Mouse (Mus musculus) olfactory bulb, adult 2 months (tissue): ENCODE results near the gene Gm47841. TPM values are rescaled to one million over a fixed set of nuclear protein-coding genes. Genes with fewer than 3 reads are reported as not detected.

Source experiments
- H3K27ac ChIP-seq: fragments of 200-500 bp; 2 replicates; pipeline ENCODE4 v1.5.1; 2012; ENCODE audit warnings: low read depth, low read length; ENCODE audit not compliant: insufficient read depth
- H3K4me1 ChIP-seq: fragments of 200-500 bp; 2 replicates; pipeline ENCODE4 v1.6.1; 2012; ENCODE audit warnings: low read length; ENCODE audit not compliant: control insufficient read depth, insufficient read depth
- H3K4me3 ChIP-seq: fragments of 200-500 bp; 2 replicates; pipeline ENCODE4 v1.5.1; 2012; ENCODE audit warnings: mild to moderate bottlenecking, low read depth, low read length, moderate library complexity; ENCODE audit not compliant: insufficient read depth
- CTCF ChIP-seq: fragments of 200-500 bp; IDR thresholded peaks from 2 replicates; pipeline ENCODE4 v1.5.1; 2012; ENCODE audit warnings: low read depth, mild to moderate bottlenecking, low read length, moderate library complexity; ENCODE audit not compliant: insufficient read depth
- POLR2A ChIP-seq: fragments of 200-500 bp; IDR thresholded peaks from 2 replicates; pipeline ENCODE4 v1.6.1; 2012; ENCODE audit warnings: mild to moderate bottlenecking, low read depth, low read length, moderate library complexity; ENCODE audit not compliant: insufficient read depth
- WGBS: fragments of 180-500 bp; shearing (Covaris S2); methylation state at CpG from one replicate; pipeline ENCODE4 v1.1.7; 2018; 5-methylcytosine and 5-hydroxymethylcytosine counted together
- polyA plus RNA-seq: library from polyadenylated mRNA; stranded (reverse); fragments of >200 nt; gene quantifications from 2 replicates; pipeline ENCODE4 v1.2.4, GENCODE M21; 2012; ENCODE audit warnings: low replicate concordance; ENCODE audit not compliant: missing spikeins, insufficient read depth, insufficient read length

The Gm47841 gene
- polyA plus RNA-seq, 1 experiment, result not detected

DNA sequence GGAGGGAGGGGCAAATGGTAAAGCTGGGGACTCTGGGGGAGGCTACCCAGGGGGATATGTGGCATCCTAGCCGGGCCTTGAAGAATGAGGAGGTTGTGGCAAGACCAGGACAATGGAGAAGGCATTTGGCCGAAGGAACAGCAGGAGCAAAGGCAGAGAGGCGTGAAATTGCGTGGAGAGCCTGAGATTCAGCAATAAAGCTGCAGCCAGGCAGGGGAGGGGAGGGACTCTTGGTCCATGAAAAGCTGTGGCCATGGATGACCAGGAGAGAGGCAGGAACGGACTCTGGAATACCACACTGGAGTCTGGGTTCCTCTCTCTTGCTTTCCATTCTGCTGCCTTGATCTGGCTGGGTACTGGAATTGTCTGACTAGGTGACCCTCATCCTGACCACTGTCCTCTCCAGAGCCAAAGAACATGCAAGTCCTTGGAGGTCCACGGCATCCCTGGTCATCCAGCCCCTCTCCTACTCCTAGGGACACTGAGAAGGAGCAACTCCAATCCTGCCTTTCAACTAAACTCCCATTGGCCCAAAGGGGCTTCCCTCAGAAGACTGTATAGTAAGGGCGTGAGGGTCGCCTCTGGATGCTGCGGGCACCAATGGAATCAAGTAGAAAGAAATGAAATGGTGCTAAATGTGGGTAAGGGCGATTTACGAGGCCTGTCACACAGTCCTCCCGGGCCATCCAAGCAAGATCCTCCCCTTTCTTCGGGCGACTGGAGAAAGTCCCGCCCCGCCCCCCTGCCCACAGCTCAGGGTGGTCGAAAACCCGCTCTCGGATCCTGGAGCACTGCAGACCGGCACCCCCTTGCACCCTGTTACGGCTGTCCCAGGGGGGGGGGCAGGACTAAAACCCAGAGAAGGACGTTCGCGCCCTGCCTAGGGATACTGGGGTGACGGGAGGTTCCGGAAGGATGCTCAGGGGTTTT, 29.1 kb upstream of the Gm47841 start:
- Histone ChIP-seq H3K4me1 (peaks cover 26% of the 10 kb centered on the region), H3K4me3 (peak overlapping the region; percentile 12), H3K27ac (no peak overlapping the region)
- 38% methylated on average over 26 of the region's 26 CpGs for WGBS
- TF ChIP-seq POLR2A (no peak), CTCF (no peak)

DNA sequence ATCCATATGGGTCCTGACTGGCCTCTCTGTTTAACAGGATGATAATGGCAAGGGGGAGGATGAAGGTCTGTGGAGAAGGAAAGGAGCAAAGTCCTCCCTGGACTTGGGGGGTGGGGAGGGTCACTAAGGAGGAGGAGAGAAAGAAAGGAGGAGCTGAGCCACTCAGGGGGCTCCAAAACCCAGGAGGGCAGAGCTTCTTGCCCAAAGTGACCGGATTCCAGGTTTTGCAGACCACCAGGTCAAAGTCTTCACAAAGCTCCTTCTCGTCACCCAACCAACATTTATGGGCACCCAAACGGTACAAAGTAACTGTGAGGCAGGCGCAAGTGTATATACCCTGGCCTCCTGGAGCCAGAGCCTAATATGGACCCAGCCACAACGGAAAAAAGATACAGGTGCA, 28.5 kb upstream of the Gm47841 start:
- Histone ChIP-seq H3K4me1 (peaks cover 28% of the 10 kb centered on the region), H3K4me3 (no peak overlapping the region), H3K27ac (no peak overlapping the region)
- TF ChIP-seq CTCF, result no peak
- no peak for TF ChIP-seq POLR2A
- WGBS, result 84% methylated on average over 5 of the region's 5 CpGs

GRCm38 (mm10) chr15:101075150-101075549, 28.0 kb upstream of the Gm47841 start:
- Histone ChIP-seq H3K4me3 (no peak overlapping the region), H3K4me1 (peaks cover 29% of the 10 kb centered on the region), H3K27ac (no peak overlapping the region)
- TF ChIP-seq POLR2A, result no peak
- TF ChIP-seq CTCF, result no peak
- 97% methylated on average over 4 of the region's 4 CpGs for WGBS

- 79% methylated on average over 5 of the region's 5 CpGs for WGBS
- Histone ChIP-seq H3K4me3 (no peak overlapping the region), H3K4me1 (peaks cover 26% of the 10 kb centered on the region), H3K27ac (no peak overlapping the region)
- TF ChIP-seq CTCF (no peak), POLR2A (no peak)
Observed at GRCm38 (mm10) chr15:101074067-101074466, 26.9 kb upstream of the Gm47841 start.

GRCm38 (mm10) chr15:101072736-101073135, 25.5 kb upstream of the Gm47841 start:
- Histone ChIP-seq H3K4me1 (peaks cover 18% of the 10 kb centered on the region), H3K27ac (no peak overlapping the region), H3K4me3 (no peak overlapping the region)
- TF ChIP-seq POLR2A, result no peak
- WGBS, result 77% methylated on average over 2 of the region's 2 CpGs

DNA sequence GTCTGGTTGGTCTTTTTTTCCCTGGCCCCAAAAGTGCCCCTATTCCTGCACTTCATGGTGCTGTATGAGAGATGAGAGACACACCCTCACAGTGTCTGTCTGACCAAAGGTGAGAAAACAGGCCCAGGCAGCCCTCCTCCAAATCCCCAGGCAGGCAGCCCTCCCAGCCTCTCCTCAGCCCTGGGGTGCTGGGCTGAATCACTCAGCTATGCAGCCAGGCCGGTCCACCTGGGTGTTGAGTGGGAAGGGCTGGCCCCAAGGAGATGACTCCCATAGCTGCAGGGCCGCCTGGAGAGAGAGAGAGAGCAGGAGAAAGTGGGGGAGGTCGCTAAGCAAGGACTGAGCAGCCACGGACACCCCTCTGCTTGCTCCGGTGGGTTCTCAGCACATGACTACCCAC, 23.6 kb upstream of the Gm47841 start:
- Histone ChIP-seq H3K4me1 (peaks cover 3% of the 10 kb centered on the region; the same call in 1 of the 2 replicates), H3K27ac (no peak overlapping the region), H3K4me3 (no peak overlapping the region)
- WGBS, result 80% methylated on average over 5 of the region's 5 CpGs
- TF ChIP-seq POLR2A (no peak), CTCF (no peak)

GRCm38 (mm10) chr15:101069641-101070190, 22.5 kb upstream of the Gm47841 start:
- Histone ChIP-seq H3K4me1 (peaks cover 3% of the 10 kb centered on the region; the same call in 1 of the 2 replicates), H3K4me3 (no peak overlapping the region), H3K27ac (no peak overlapping the region)
- 77% methylated on average over 9 of the region's 9 CpGs for WGBS
- TF ChIP-seq POLR2A (no peak), CTCF (no peak)

DNA sequence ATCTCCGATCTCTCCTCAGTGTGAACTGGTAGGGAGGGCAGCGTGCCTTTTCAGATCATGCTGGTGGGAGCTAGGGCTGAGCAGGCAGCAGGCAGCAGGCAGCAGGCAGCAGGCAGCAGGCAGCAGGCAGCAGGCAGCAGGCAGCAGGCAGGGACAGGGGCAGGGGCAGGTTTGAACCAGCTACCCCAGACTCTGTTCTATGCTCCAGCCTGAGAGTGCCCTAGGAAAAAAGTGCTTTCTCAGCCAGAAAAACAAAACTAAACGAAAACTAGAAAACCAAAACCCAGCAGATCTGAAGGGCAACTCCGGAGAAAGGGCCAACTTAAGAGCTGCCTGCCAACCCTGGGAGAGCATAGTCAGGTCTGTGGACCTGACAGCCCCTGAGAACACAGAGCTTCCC, 21.5 kb upstream of the Gm47841 start:
- peaks cover 3% of the 10 kb centered on the region; the same call in 1 of the 2 replicates for H3K4me1 ChIP-seq
- no peak overlapping the region for H3K4me3 ChIP-seq
- H3K27ac ChIP-seq, result no peak overlapping the region
- TF ChIP-seq CTCF (no peak), POLR2A (no peak)
- WGBS, result 73% methylated on average over 4 of the region's 4 CpGs

GRCm38 (mm10) chr15:101068029-101068428, 20.8 kb upstream of the Gm47841 start:
- Histone ChIP-seq H3K4me3 (no peak overlapping the region), H3K4me1 (peaks cover 3% of the 10 kb centered on the region; the same call in 1 of the 2 replicates), H3K27ac (no peak overlapping the region)
- TF ChIP-seq POLR2A (no peak), CTCF (no peak)
- 90% methylated on average over 3 of the region's 3 CpGs for WGBS
